Mouse (Mus musculus) kidney, adult 11 months (tissue): ENCODE results near the gene Il4.
"Not testable (repeated sequence)": the region's sequence is repeated elsewhere in the genome, so short reads cannot be mapped to it uniquely, and the experiment has no call there.

Experiments used
- DNase-seq: peaks from one replicate; pipeline ENCODE4 v3.0.0; 2022

Il4 gene

GRCm38 (mm10) chr11:53557992-53558391, 60.5 kb downstream of the Il4 start:
- DNase-seq = not testable (repeated sequence)

- DNase-seq = not testable (repeated sequence)
Measured at GRCm38 (mm10) chr11:53556529-53556928, 61.9 kb downstream of the Il4 start.
